Mouse (Mus musculus) heart, postnatal 14 days (tissue): Measurements from ENCODE around the gene Lipo3. TPM values are rescaled to one million over a fixed set of nuclear protein-coding genes. Genes with fewer than 3 reads are reported as not detected.
"Not testable (repeated sequence)": the region's sequence is repeated elsewhere in the genome, so short reads cannot be mapped to it uniquely, and the experiment has no call there.

ENCODE experiments used
- DNase-seq, 2 experiments: peaks; one replicate each; pipeline ENCODE4 v3.0.0; 2021 to 2022
- intact Hi-C: fragments of 180-260 bp; cut with DNase I; formaldehyde crosslinking; loops from one replicate; pipeline ENCODE4 v1.15.1; 2025
- long read RNA-seq, 2 experiments: library from polyadenylated mRNA; stranded (forward); transcript quantifications; one replicate each; pipeline ENCODE4 v2.0.0; 2021
- microRNA-seq, 2 experiments: library from miRNA; unstranded; fragments of <30 nt; microRNA quantifications; one replicate each; pipeline ENCODE4 v1.2.0; 2021 to 2022
- total RNA-seq, 2 experiments: library from RNA; stranded (reverse); gene quantifications; 2 replicates each; pipeline ENCODE4 v1.2.3; 2021

Lipo3 gene
- total RNA-seq = 1 to 10 TPM; 9.4 to 9.5 TPM
- long read RNA-seq, experiment 1, transcript Lipo3-202 (11 exons, 2,839 nt) = major isoform, 6 of 28 reads
- long read RNA-seq, experiment 1, partial matches to known transcripts = 0 of 28 reads
- long read RNA-seq, experiment 1, other reads (novel, unspliced or antisense) = 22 of 28 reads
- long read RNA-seq, experiment 2, transcript Lipo3-202 (11 exons, 2,839 nt) = major isoform, 11 of 25 reads
- long read RNA-seq, experiment 2, partial matches to known transcripts = 1 of 25 reads
- long read RNA-seq, experiment 2, other reads (novel, unspliced or antisense) = 13 of 25 reads

DNA sequence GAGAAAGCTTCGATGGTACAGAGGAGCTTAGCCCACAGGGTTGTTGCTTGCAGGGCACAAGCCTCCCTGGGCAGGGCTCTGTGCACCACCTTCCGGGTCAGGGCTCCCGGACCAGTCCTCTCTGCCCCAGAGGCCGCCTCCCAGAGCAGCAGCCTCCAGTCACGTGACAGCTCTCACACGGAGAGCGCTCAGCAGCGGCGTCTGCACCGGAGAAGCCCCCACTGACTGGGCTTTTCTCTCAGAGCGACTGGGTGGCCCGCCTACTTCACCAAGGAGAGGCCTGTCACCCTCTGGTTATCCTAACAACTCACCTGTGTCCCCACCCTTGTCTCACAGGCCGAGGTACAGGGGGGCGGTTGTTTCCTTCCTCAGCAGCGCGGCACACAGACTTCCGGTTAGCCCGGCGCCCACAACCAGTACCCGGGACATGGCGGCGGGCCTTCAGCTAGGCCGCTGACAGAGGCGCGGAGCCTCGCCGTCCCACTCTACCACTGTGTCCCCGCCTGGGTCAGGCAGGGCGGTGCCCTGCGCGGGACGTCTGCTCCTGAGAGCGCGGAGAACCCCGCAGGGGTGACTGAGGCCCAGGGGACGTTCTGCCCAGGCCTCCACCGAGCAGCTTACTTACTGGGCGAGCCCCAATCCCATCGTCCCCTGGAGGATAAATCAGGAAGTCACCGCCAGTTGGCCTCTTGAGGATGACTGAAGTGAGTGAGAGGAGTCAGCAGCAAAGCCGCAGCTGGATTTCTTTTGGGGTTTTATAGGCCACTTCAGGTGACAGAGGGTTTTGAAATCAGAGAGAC, at the start of gene Lipo3:
Gene Lipo3, minus strand, starts transcription at position 665 of the 800 bp plus-strand sequence.
- intact Hi-C loops = not testable (repeated sequence)
- DNase-seq = peak; percentile 19 to 47

- intact Hi-C loops, DNase-seq: not testable (repeated sequence)
Measured at GRCm38 (mm10) chr19:33787359-33787758, 25.6 kb upstream of the Lipo3 start, which contains the start of gene Lipo1. Gene Lipo1 (minus strand): TSS chr19:33787459.

DNA sequence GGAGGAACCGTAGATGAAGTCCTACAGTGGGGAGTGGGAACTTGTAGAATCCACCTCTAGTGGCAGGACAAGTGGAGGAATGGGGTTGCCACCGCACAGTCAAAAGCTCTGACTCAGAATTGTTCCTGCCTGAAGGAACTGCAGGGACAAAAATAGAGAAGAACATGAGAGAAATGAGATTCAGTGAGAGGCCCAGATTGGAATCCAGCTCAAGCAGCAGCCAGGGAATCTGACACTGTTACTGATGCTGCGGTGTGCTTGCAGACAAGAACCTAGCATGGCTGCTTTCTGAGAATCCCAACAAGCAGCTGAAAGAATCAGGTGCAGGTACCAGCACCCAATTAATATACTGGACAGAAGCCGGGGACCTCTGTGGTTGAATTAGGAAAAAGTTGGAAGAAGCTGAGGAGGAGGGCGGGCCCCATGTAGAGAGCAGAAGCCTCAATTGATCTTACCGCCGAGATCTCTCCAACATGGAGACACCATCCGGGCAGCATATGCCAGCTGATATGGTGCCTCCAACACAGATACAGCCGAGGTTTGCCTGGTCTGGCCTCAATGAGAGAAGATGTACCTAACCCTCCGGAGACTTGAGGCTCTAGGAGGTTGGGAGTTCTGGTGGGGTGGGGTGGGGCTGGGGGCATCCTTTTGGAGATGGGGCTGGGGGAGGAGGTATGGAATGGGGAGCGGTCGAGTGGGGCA, 25.0 kb upstream of the Lipo3 start:
- DNase-seq = no peak
- intact Hi-C loops = no loop called here

DNA sequence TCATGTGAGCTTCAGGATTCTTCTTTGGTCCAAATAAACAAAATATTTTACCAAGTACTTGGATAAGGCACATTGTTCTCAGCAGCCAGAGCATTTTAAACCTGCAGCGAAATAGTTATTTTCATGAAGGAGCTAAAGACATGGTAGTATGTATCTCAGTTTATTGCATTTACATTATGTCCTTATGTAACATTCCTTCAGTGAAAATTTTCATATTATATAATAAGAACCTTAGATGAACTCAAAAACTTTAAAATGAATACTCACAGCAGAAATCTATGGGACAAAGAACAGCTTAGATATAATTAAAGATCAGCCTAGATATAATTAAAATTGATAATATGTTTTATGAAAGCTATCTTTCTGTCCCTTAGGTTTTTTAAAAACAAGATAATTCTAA, 10.5 kb downstream of the Lipo3 start, which contains the start of gene Lipo2:
Gene Lipo2, minus strand, starts transcription at position 101 of the 400 bp plus-strand sequence.
- intact Hi-C loops = not testable (repeated sequence)

GRCm38 (mm10) chr19:33625152-33625551, 136.6 kb downstream of the Lipo3 start, which contains the start of gene Gm8978:
Gene Gm8978 (minus strand): TSS chr19:33625252.
- DNase-seq, intact Hi-C loops: not testable (repeated sequence)

More for the DNA sequence above, 10.5 kb downstream of the Lipo3 start, which contains the start of gene Lipo2:
- DNase-seq = not testable (repeated sequence)

DNA sequence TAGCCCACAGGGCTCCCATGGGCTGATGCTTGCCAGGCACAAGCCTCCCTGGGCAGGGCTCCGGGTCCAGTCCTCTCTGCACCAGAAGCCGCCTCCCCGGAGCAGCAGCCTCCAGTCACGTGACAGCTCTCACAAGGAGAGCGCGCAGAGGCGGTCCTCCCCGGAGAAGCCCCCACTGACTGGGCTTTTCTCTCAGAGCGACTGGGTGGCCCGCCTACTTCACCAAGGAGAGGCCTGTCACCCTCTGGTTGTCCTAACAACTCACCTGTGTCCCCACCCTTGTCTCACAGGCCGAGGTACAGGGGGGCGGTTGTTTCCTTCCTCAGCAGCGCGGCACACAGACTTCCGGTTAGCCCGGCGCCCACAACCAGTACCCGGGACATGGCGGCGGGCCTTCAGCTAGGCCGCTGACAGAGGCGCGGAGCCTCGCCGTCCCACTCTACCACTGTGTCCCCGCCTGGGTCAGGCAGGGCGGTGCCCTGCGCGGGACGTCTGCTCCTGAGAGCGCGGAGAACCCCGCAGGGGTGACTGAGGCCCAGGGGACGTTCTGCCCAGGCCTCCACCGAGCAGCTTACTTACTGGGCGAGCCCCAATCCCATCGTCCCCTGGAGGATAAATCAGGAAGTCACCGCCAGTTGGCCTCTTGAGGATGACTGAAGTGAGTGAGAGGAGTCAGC, 172.0 kb downstream of the Lipo3 start:
- DNase-seq = peak; percentile 49 to 61
- intact Hi-C loops = loop anchor here (10.0 kb wide), 1 partner anchor 205 kb away; no protein-coding TSS in a partner anchor

GRCm38 (mm10) chr19:33568551-33568950, 193.2 kb downstream of the Lipo3 start:
- DNase-seq, intact Hi-C loops: not testable (repeated sequence)

GRCm38 (mm10) chr19:33517680-33518079, 244.1 kb downstream of the Lipo3 start, which contains the start of gene Lipo4:
Gene Lipo4 (minus strand): TSS chr19:33517780.
- intact Hi-C loops = no loop called here
- no peak for DNase-seq

Small RNAs within 50 kb of the gene (microRNA-seq; reads per million reads assigned to microRNA genes)
- gene Gm27440 = 0 reads per million in 2 experiments

Other genes with a start within 250 kb of the Lipo3 start
- under 1 TPM; 0.34 to 0.41 TPM for gene Lipo4, start 244.2 kb downstream of the Lipo3 start, total RNA-seq
- gene Gm8978, start 136.7 kb downstream of the Lipo3 start, total RNA-seq = not detected
- under 1 TPM; 0.10 to 0.24 TPM for gene Lipo2, start 10.6 kb downstream of the Lipo3 start, total RNA-seq
- not detected for gene Lipo1, start 25.5 kb upstream of the Lipo3 start, total RNA-seq
- gene Lipf, start 199.2 kb upstream of the Lipo3 start, total RNA-seq = not detected
- gene Lipk, start 246.3 kb upstream of the Lipo3 start, total RNA-seq = not detected